Mouse (Mus musculus): Measurements from ENCODE around the gene Gm45062.

DNA sequence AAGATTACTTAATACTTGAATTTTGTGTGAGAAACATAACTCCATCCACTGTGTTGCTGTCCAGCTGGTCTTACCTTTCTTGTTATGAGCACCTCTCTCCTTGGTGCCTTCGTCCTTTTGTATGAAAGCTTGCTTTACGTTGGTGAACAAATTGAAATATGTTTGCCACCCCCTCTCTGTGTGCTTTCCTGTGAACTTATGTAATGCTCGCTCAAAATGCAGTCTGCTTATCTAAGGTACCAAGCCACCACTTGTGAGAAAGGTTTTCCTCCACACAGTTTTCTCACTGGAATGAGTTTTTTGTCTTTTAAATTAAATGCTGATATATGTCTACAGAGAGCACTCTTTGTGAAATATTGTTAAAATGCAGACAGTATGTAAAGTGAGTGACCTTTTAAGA is 30.7 kb upstream of the Gm45062 start:
- no peak for TF ChIP-seq POLR2A (IDR thresholded peaks at IDR 0.05; ENCODE audit: insufficient read depth, low read length)
- no peak for TF ChIP-seq EP300 (IDR thresholded peaks at IDR 0.05; ENCODE audit: insufficient read depth, low read depth, low read length)

Data from ES-Bruce4 (cell line).